Mouse (Mus musculus) liver, embryonic 12.5 days (tissue): ENCODE measurements around the gene Hbb-bt. TPM values are rescaled to one million over a fixed set of nuclear protein-coding genes. Genes with fewer than 3 reads are reported as not detected.
"Not testable (repeated sequence)": the region's sequence is repeated elsewhere in the genome, so short reads cannot be mapped to it uniquely, and the experiment has no call there.

Experiments
- ATAC-seq: fragments of 200-750 bp; cut with Nextera tagmentation; 2 replicates; pipeline ENCODE4 v1.8.0; 2017; ENCODE audit warnings: moderate number of reproducible peaks, mild to moderate bottlenecking, moderate library complexity
- H3K27ac ChIP-seq: fragments of 300-500 bp; sonication (generic); 2 replicates; pipeline ENCODE4 v1.5.1; 2016; ENCODE audit warnings: mild to moderate bottlenecking
- H3K27me3 ChIP-seq: fragments of 300-500 bp; sonication (generic); replicated peaks from 2 replicates; pipeline ENCODE4 v1.6.1; 2016; ENCODE audit warnings: mild to moderate bottlenecking, moderate library complexity
- H3K36me3 ChIP-seq: fragments of 300-500 bp; sonication (generic); 2 replicates; pipeline ENCODE4 v1.6.1; 2016; ENCODE audit warnings: mild to moderate bottlenecking, moderate library complexity
- H3K4me1 ChIP-seq: fragments of 300-500 bp; sonication (generic); 2 replicates; pipeline ENCODE4 v1.6.1; 2016
- H3K4me2 ChIP-seq: fragments of 300-500 bp; sonication (generic); 2 replicates; pipeline ENCODE4 v1.6.1; 2016; ENCODE audit warnings: mild to moderate bottlenecking, moderate library complexity
- H3K4me3 ChIP-seq: fragments of 300-500 bp; sonication (generic); 2 replicates; pipeline ENCODE4 v1.5.1; 2016; ENCODE audit warnings: mild to moderate bottlenecking, moderate library complexity
- H3K9ac ChIP-seq: fragments of 300-500 bp; sonication (generic); 2 replicates; pipeline ENCODE4 v1.6.1; 2016; ENCODE audit warnings: mild to moderate bottlenecking, moderate library complexity
- H3K9me3 ChIP-seq: fragments of 300-500 bp; sonication (generic); replicated peaks from 2 replicates; pipeline ENCODE4 v1.6.1; 2016; ENCODE audit warnings: mild to moderate bottlenecking, moderate library complexity
- WGBS: fragments of 180-500 bp; shearing (Covaris S2); methylation state at CpG from one replicate; pipeline ENCODE4 v1.1.7; 2016; ENCODE audit not compliant: insufficient replicate concordance; 5-methylcytosine and 5-hydroxymethylcytosine counted together
- polyA plus RNA-seq: library from polyadenylated mRNA; unstranded; fragments of >200 nt; fragmentation: Nextera tagmentation; extraction: Ambion mirVana; gene quantifications from 2 replicates; pipeline ENCODE4 v1.2.1, GENCODE M21; 2016

Hbb-bt gene
- polyA plus RNA-seq, 1 experiment from 2014 or later: 37,996 TPM

DNA sequence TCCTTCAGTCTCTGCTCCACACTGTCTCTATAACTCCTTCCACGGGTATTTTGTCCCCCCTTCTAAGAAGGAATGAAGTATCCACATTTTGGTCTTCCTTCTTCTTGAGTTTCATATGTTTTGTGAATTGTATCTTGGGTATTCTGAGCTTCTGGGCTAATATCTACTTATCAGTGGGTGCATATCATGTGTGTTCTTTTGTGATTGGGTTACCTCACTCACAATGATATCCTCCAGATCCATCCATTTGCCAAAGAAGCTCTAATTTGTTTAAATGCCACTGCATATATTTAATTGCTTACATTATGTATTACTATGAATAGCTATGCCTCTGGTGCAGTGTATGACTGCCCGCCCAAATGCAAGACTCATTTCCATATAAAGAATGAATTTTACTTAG lies 5.7 kb downstream of the Hbb-bt start:
- Histone ChIP-seq H3K4me2 (peak overlapping the region; percentile 36), H3K4me1 (peaks cover 41% of the 10 kb centered on the region), H3K27ac (peak overlapping the region; percentile 89), H3K9ac (peak overlapping the region; percentile 63)
- H3K9me3 ChIP-seq, H3K4me3 ChIP-seq, H3K27me3 ChIP-seq, H3K36me3 ChIP-seq, ATAC-seq: not testable (repeated sequence)
- WGBS: 44% methylated on average over 2 of the region's 2 CpGs

DNA sequence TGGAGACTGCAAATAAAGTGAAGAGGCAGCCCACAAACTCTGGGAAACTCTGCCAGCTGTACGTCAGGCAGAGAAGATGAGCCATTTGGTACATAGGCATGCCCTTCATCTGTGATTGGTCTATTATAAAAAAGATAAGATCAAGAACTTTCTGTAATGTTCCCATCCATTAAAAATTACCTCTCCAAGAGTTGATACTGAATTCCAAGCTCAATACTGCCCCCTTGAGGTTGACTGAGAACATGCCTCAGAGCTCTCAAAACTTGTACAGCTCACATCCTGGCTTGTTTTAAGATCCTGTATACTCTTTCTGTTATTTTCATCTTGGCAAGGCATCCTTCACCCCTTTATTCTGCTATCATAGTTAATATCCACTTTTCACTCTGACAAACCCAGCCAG lies 6.9 kb downstream of the Hbb-bt start:
- 55% methylated on average over 1 of the region's 1 CpGs for WGBS
- peak overlapping the region; percentile 75 for H3K27ac ChIP-seq

DNA sequence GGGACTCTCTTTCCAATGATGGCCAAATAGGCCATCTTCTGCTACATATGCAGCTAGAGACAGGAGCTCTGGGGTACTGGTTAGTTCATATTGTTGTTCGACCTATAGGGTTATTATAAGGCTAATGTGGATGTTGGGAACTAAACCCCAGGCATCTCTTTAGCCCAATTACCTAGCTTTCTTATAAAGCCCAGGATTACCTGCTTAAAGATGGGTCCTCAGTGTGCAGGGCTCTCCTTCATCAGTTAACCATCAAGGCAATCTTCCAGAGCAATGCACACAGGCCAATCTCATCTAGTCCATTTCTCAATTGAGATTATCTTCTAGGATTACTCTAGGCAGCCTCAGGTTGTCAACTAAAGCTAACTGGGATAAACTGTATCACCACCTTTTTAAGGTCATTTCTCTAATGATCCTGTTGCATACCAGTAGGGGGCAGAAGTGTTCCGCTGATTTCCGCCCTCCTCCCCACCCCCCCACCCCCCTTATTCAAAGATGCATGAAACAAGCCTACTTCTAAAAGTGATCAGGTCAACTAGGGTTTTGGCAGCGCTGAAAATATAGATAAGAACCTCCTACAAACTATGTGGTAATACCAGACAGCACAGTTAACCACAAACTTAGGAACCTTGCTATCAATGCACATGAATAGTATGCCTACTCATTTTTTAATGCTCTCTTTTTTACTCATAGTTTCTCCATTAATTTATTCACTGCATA lies 21.0 kb downstream of the Hbb-bt start:
- Histone ChIP-seq H3K27ac (peak overlapping the region; percentile 10; the same call in 1 of the 2 replicates), H3K4me3 (no peak overlapping the region)

More for the DNA sequence above, 6.9 kb downstream of the Hbb-bt start:
- no peak for ATAC-seq
- H3K4me3 ChIP-seq: no peak overlapping the region
- H3K36me3 ChIP-seq: no peaks in the 10 kb centered on the region
- no peak overlapping the region for H3K4me2 ChIP-seq
- no peaks in the 10 kb centered on the region for H3K27me3 ChIP-seq
- H3K9ac ChIP-seq: peak overlapping the region; percentile 40
- no peaks in the 10 kb centered on the region for H3K9me3 ChIP-seq
- H3K4me1 ChIP-seq: peaks cover 41% of the 10 kb centered on the region

DNA sequence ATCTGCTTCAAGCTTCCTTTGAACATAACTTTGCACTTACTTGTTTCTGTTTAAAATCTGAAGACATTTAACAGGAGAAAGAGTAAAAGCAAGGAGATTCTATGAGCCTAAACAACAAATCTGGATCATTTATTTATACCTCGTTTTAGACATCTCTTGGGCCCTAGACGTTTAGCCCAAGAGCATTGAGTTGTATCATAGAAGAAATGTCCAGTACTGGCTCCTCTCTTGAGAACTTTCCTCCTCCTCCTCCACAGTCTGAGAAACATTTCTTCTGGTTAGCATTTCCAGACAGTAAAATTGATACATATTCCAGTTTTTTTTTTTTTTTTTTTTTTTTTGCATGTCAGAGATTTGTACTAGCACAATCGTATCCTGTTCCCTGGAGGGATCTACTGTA lies 22.1 kb downstream of the Hbb-bt start, which contains the start of gene Olfr67:
TSS of gene Olfr67 (minus strand) at position 101 of the 400 bp plus-strand sequence.
- H3K4me3 ChIP-seq: no peak within 1 kb of the TSS
- no peaks in the 10 kb centered on the region for H3K9me3 ChIP-seq
- no peak within 1 kb of the TSS for H3K4me2 ChIP-seq
- no peaks in the 10 kb centered on the region for H3K36me3 ChIP-seq
- H3K27ac ChIP-seq: peak within 1 kb of the TSS; percentile 10; the same call in 1 of the 2 replicates
- no peak for ATAC-seq
- no peaks in the 10 kb centered on the region for H3K27me3 ChIP-seq
- no peak within 1 kb of the TSS for H3K9ac ChIP-seq
- 73% methylated on average over 3 of the region's 3 CpGs for WGBS
- peaks cover 9% of the 10 kb centered on the region for H3K4me1 ChIP-seq

More for the DNA sequence above, 21.0 kb downstream of the Hbb-bt start:
- Histone ChIP-seq H3K4me1 (peaks cover 9% of the 10 kb centered on the region), H3K9ac (no peak overlapping the region), H3K4me2 (no peak overlapping the region), H3K9me3 (no peaks in the 10 kb centered on the region), H3K36me3 (no peaks in the 10 kb centered on the region), H3K27me3 (no peaks in the 10 kb centered on the region)
- 2% methylated on average over 4 of the region's 4 CpGs for WGBS
- ATAC-seq: peak; percentile 93

DNA sequence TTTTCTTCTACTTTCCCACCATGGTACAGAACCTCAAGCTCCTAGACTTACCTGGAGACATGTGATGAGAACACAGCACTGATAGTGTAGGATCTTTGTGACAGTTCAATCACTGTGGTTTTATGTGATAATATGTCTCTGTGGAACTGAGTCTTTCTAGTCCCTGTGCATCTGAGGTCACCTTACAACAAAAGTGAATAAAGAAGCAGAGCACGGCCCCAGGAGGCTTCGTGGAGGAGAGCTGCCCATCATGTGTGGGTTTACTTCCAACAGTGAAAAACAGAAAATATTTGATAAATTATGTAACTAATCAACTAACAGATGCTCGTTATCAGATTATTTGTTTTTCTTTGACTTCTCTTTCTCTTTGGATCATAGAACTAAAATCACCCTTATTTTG lies 34.2 kb downstream of the Hbb-bt start, which contains the start of gene Olfr68:
TSS of gene Olfr68 (minus strand) at position 101 of the 400 bp plus-strand sequence.
- Histone ChIP-seq H3K9ac (no peak within 1 kb of the TSS), H3K4me3 (no peak within 1 kb of the TSS), H3K9me3 (no peaks in the 10 kb centered on the region), H3K4me1 (peaks cover 8% of the 10 kb centered on the region; the same call in 1 of the 2 replicates), H3K27me3 (no peaks in the 10 kb centered on the region), H3K27ac (no peak within 1 kb of the TSS), H3K36me3 (no peaks in the 10 kb centered on the region), H3K4me2 (no peak within 1 kb of the TSS)
- ATAC-seq: no peak
- 65% methylated on average over 3 of the region's 3 CpGs for WGBS

DNA sequence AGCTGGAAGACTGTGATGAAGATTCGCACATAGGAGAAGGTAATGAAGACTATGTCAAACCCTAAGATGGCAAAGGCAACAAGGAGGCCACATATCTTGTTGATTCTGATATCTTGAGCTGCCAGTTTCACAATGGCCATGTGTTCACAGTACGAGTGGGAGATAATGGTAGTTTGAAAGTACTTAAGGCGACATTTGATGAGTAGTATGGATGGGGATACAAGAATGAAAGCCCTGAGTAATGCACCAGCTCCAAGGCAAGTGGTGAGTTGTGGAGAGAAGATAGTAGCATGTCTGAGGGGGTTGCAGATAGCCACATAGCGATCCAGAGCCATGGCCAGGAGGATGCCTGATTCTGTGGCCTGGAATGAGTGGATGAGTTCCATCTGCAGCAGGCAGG lies 36.1 kb downstream of the Hbb-bt start:
- whole genome bisulfite sequencing: 34% methylated on average over 4 of the region's 4 CpGs
- ATAC-seq: peak; percentile 96

DNA sequence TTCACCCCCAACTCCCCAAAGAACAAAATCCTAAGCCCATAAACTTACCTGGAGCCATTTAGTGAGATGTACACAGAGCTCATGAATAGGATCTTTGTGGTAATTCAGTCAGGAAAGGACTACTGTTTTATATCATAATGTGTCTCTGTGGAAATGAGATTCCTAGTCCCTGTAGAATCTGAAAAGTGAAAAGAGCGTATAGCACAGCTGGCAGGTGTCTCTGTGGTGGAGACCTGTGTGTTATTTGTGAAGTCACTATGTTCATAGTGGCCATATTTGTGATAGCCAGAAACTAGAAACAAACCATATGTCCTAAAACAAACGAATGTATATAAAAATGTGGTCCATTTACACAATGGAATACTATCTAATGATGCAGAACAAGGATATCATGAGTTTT lies 42.3 kb downstream of the Hbb-bt start, which contains the start of gene Olfr69:
TSS of gene Olfr69 (minus strand) at position 101 of the 400 bp plus-strand sequence.
- H3K4me2 ChIP-seq: no peak within 1 kb of the TSS
- no peak for ATAC-seq
- H3K4me1 ChIP-seq: no peaks in the 10 kb centered on the region
- H3K4me3 ChIP-seq: no peak within 1 kb of the TSS
- H3K9me3 ChIP-seq: no peaks in the 10 kb centered on the region
- no peak within 1 kb of the TSS for H3K27ac ChIP-seq
- H3K36me3 ChIP-seq: no peaks in the 10 kb centered on the region
- WGBS: 67% methylated on average over 2 of the region's 2 CpGs
- H3K27me3 ChIP-seq: no peaks in the 10 kb centered on the region; the same call in 1 of the 2 replicates
- H3K9ac ChIP-seq: no peak within 1 kb of the TSS

More for the DNA sequence above, 36.1 kb downstream of the Hbb-bt start:
- H3K4me2 ChIP-seq, H3K4me3 ChIP-seq, H3K27ac ChIP-seq, H3K4me1 ChIP-seq, H3K27me3 ChIP-seq, H3K36me3 ChIP-seq, H3K9ac ChIP-seq, H3K9me3 ChIP-seq: not testable (repeated sequence)

DNA sequence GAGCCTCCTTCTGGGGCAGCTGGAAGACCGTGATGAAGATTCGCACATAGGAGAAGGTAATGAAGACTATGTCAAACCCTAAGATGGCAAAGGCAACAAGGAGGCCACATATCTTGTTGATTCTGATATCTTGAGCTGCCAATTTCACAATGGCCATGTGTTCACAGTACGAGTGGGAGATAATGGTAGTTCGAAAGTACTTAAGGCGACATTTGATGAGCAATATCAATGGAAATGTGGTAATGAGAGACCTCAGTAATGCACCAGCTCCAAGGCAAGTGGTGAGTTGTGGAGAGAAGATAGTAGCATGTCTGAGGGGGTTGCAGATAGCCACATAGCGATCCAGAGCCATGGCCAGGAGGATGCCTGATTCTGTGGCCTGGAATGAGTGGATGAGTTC lies 46.1 kb downstream of the Hbb-bt start:
- not testable (repeated sequence) for H3K36me3 ChIP-seq, H3K4me1 ChIP-seq, H3K27me3 ChIP-seq, H3K9me3 ChIP-seq, H3K27ac ChIP-seq, H3K9ac ChIP-seq, H3K4me3 ChIP-seq
- H3K4me2 ChIP-seq: 0 out of 2 replicates have a peak overlapping the region, but pooled peaks have one; percentile 18
- WGBS: 34% methylated on average over 6 of the region's 6 CpGs
- peak; percentile 88 for ATAC-seq

Other genes with a start within 250 kb of the Hbb-bt start
- gene Olfr616, start 244.9 kb downstream of the Hbb-bt start, polyA plus RNA-seq: not detected in 2 replicates
- gene Olfr617, start 240.9 kb downstream of the Hbb-bt start, polyA plus RNA-seq: not detected in 2 replicates
- gene Olfr618, start 223.9 kb downstream of the Hbb-bt start, polyA plus RNA-seq: not detected in 2 replicates
- not detected in 2 replicates for gene Olfr619, start 213.4 kb downstream of the Hbb-bt start, polyA plus RNA-seq
- not detected in 2 replicates for gene Olfr620, start 201.5 kb downstream of the Hbb-bt start, polyA plus RNA-seq
- gene Olfr622, start 171.3 kb downstream of the Hbb-bt start, polyA plus RNA-seq: not detected in 2 replicates
- gene Olfr623, start 150.3 kb downstream of the Hbb-bt start, polyA plus RNA-seq: not detected in 2 replicates
- not detected in 2 replicates for gene Olfr624, start 142.8 kb downstream of the Hbb-bt start, polyA plus RNA-seq
- gene Olfr625-ps1, start 131.3 kb downstream of the Hbb-bt start, polyA plus RNA-seq: not detected in 2 replicates
- gene Olfr243, start 99.3 kb downstream of the Hbb-bt start, polyA plus RNA-seq: not detected in 2 replicates
- gene Olfr628, start 83.6 kb downstream of the Hbb-bt start, polyA plus RNA-seq: not detected in 2 replicates
- gene Olfr629, start 69.1 kb downstream of the Hbb-bt start, polyA plus RNA-seq: 0.05 TPM in 1 of 2 replicates, not detected in the other
- not detected in 2 replicates for gene Olfr630, start 56.7 kb downstream of the Hbb-bt start, polyA plus RNA-seq
- not detected in 2 replicates for gene Olfr69, start 42.4 kb downstream of the Hbb-bt start, polyA plus RNA-seq
- not detected in 2 replicates for gene Olfr68, start 34.3 kb downstream of the Hbb-bt start, polyA plus RNA-seq
- gene Olfr67, start 22.2 kb downstream of the Hbb-bt start, polyA plus RNA-seq: not detected in 2 replicates
- 70,723 and 73,152 TPM in 2 replicates for gene Hbb-bs, start 14.1 kb upstream of the Hbb-bt start, polyA plus RNA-seq
- 0.72 and 1.2 TPM in 2 replicates for gene Hbb-bh2, start 26.5 kb upstream of the Hbb-bt start, polyA plus RNA-seq
- 1,392 and 1,481 TPM in 2 replicates for gene Hbb-bh1, start 29.2 kb upstream of the Hbb-bt start, polyA plus RNA-seq
- 9,927 and 10,875 TPM in 2 replicates for gene Hbb-y, start 39.2 kb upstream of the Hbb-bt start, polyA plus RNA-seq
- not detected in 2 replicates for gene Olfr66, start 72.3 kb upstream of the Hbb-bt start, polyA plus RNA-seq
- not detected in 2 replicates for gene Olfr64, start 80.5 kb upstream of the Hbb-bt start, polyA plus RNA-seq
- not detected in 2 replicates for gene Olfr65, start 89.5 kb upstream of the Hbb-bt start, polyA plus RNA-seq
- gene Olfr631, start 114.8 kb upstream of the Hbb-bt start, polyA plus RNA-seq: 0.30 TPM in 1 of 2 replicates, not detected in the other
- gene Olfr632, start 120.4 kb upstream of the Hbb-bt start, polyA plus RNA-seq: 0.17 and 0.35 TPM in 2 replicates
- 0.08 TPM in 1 of 2 replicates, not detected in the other for gene Olfr633, start 130.4 kb upstream of the Hbb-bt start, polyA plus RNA-seq
- not detected in 2 replicates for gene Olfr635, start 157.2 kb upstream of the Hbb-bt start, polyA plus RNA-seq
- gene Olfr638, start 184.8 kb upstream of the Hbb-bt start, polyA plus RNA-seq: not detected in 2 replicates
- gene Olfr639, start 203.3 kb upstream of the Hbb-bt start, polyA plus RNA-seq: not detected in 2 replicates
- not detected in 2 replicates for gene Olfr640, start 211.6 kb upstream of the Hbb-bt start, polyA plus RNA-seq
- gene Olfr641, start 221.4 kb upstream of the Hbb-bt start, polyA plus RNA-seq: not detected in 2 replicates
- gene Olfr642, start 238.7 kb upstream of the Hbb-bt start, polyA plus RNA-seq: not detected in 2 replicates
- not detected in 2 replicates for gene 4930516K23Rik, start 247.4 kb upstream of the Hbb-bt start, polyA plus RNA-seq